Mouse (Mus musculus) MEL (cell line): ENCODE results near the gene Lexm. TPM values are rescaled to one million over a fixed set of nuclear protein-coding genes. Genes with fewer than 3 reads are reported as not detected.
A peak's percentile ranks its signal among the peaks of the same experiment; 100 is the strongest.

ENCODE experiments used
- DNase-seq: peaks from one replicate; pipeline ENCODE4 v3.0.0; 2011; ENCODE audit warnings: low read depth, low spot score
- H3K27ac ChIP-seq: 2 replicates; pipeline ENCODE4 v1.5.1; 2012; ENCODE audit warnings: low read depth, mild to moderate bottlenecking, control low read depth, low read length, moderate library complexity; ENCODE audit not compliant: control insufficient read depth
- H3K27me3 ChIP-seq, 2 experiments: fragments of 150-350 bp in 1 of 2; sonication (generic) in 1 of 2; 2 replicates each; pipeline ENCODE4 v1.6.1; 2012; ENCODE audit warnings: low read length in 2 of 2, mild to moderate bottlenecking in 2 of 2, improper control_type of control experiment in 1 of 2, moderate library complexity in 1 of 2; ENCODE audit not compliant: insufficient read depth in 2 of 2, control insufficient read depth in 1 of 2
- H3K36me3 ChIP-seq, 2 experiments: 2 replicates each; pipeline ENCODE4 v1.6.1; 2012 to 2014; ENCODE audit warnings: low read length in 2 of 2, improper control_type of control experiment in 1 of 2, inconsistent platforms in 1 of 2, mild to moderate bottlenecking in 1 of 2; ENCODE audit not compliant: insufficient read depth in 2 of 2, control insufficient read depth in 1 of 2
- H3K4me1 ChIP-seq, 2 experiments: fragments of 150-350 bp in 1 of 2; sonication (generic) in 1 of 2; 2 replicates each; pipeline ENCODE4 v1.6.1; 2012; ENCODE audit warnings: low read length in 2 of 2, improper control_type of control experiment in 1 of 2, mild to moderate bottlenecking in 1 of 2; ENCODE audit not compliant: insufficient read depth in 2 of 2, control insufficient read depth in 1 of 2
- H3K4me3 ChIP-seq, 2 experiments: fragments of 150-350 bp in 1 of 2; sonication (generic) in 1 of 2; 2 replicates each; pipeline ENCODE4 v1.5.1; 2012; ENCODE audit warnings: low read depth in 2 of 2, low read length in 2 of 2, mild to moderate bottlenecking in 2 of 2, moderate library complexity in 2 of 2, control low read depth in 1 of 2, improper control_type of control experiment in 1 of 2; ENCODE audit not compliant: control insufficient read depth in 1 of 2, insufficient read depth in 1 of 2
- H3K79me2 ChIP-seq: 2 replicates; pipeline ENCODE4 v1.6.1; 2012; ENCODE audit warnings: mild to moderate bottlenecking, low read length, moderate library complexity; ENCODE audit not compliant: control insufficient read depth, poor library complexity, insufficient read depth
- H3K9ac ChIP-seq: 2 replicates; pipeline ENCODE4 v1.6.1; 2012; ENCODE audit warnings: low read depth, mild to moderate bottlenecking, control low read depth, low read length, moderate library complexity; ENCODE audit not compliant: control insufficient read depth, poor library complexity, severe bottlenecking
- H3K9me3 ChIP-seq: fragments of 150-350 bp; sonication (generic); replicated peaks from 2 replicates; pipeline ENCODE4 v1.6.1; 2012; ENCODE audit warnings: mild to moderate bottlenecking, low read length, improper control_type of control experiment, moderate library complexity; ENCODE audit not compliant: insufficient read depth
- CHD1 ChIP-seq: IDR thresholded peaks from 2 replicates; pipeline ENCODE4 v1.6.1; 2012; ENCODE audit warnings: low read depth, mild to moderate bottlenecking, inconsistent platforms, low read length, improper control_type of control experiment
- EP300 ChIP-seq, 2 experiments: IDR thresholded peaks; 2 replicates each; pipeline ENCODE4 v1.6.1; 2011; ENCODE audit warnings: improper control_type of control experiment in 2 of 2, low read length in 2 of 2, low read depth in 1 of 2, mild to moderate bottlenecking in 1 of 2
- HCFC1 ChIP-seq: IDR thresholded peaks from 2 replicates; pipeline ENCODE4 v1.6.1; 2012; ENCODE audit warnings: low read depth, mild to moderate bottlenecking, inconsistent platforms, low read length, improper control_type of control experiment, moderate library complexity
- KAT2A ChIP-seq: conservative IDR thresholded peaks from 2 replicates; pipeline ENCODE4 v1.6.1; 2012; ENCODE audit warnings: low read depth, low read length, improper control_type of control experiment, inconsistent platforms
- MAX ChIP-seq: IDR thresholded peaks from 2 replicates; pipeline ENCODE4 v1.6.1; 2011; ENCODE audit warnings: low read length, improper control_type of control experiment
- MEF2A ChIP-seq: IDR thresholded peaks from 2 replicates; pipeline ENCODE4 v1.6.1; 2014; ENCODE audit warnings: low read depth, mild to moderate bottlenecking, inconsistent platforms, low read length, improper control_type of control experiment; ENCODE audit not compliant: poor library complexity, insufficient replicate concordance, severe bottlenecking; ENCODE audit errors: extremely low read depth
- NRF1 ChIP-seq: IDR thresholded peaks from 2 replicates; pipeline ENCODE4 v1.6.1; 2014; ENCODE audit warnings: low read depth, mild to moderate bottlenecking, inconsistent platforms, low read length, improper control_type of control experiment, moderate library complexity; ENCODE audit not compliant: poor library complexity, insufficient read depth, severe bottlenecking
- POLR2AphosphoS5 ChIP-seq: IDR thresholded peaks from 2 replicates; pipeline ENCODE4 v1.6.1; 2012; ENCODE audit warnings: low read depth, borderline replicate concordance, mild to moderate bottlenecking, inconsistent platforms, low read length, moderate library complexity, mixed read lengths
- RCOR1 ChIP-seq: IDR thresholded peaks from 2 replicates; pipeline ENCODE4 v1.6.1; 2012; ENCODE audit warnings: low read depth, mild to moderate bottlenecking, inconsistent platforms, low read length, improper control_type of control experiment
- SMC3 ChIP-seq: IDR thresholded peaks from 2 replicates; pipeline ENCODE4 v1.6.1; 2011; ENCODE audit warnings: low read depth, low read length, improper control_type of control experiment
- TAL1 ChIP-seq: IDR thresholded peaks from 2 replicates; pipeline ENCODE4 v1.6.1; 2012; ENCODE audit warnings: mild to moderate bottlenecking, inconsistent platforms, low read length, moderate library complexity, mixed read lengths
- ZC3H11A ChIP-seq: IDR thresholded peaks from 2 replicates; pipeline ENCODE4 v1.6.1; 2012; ENCODE audit warnings: low read depth, mild to moderate bottlenecking, inconsistent platforms, low read length, improper control_type of control experiment
- ZNF384 ChIP-seq: IDR thresholded peaks from 2 replicates; pipeline ENCODE4 v1.6.1; 2012; ENCODE audit warnings: low read depth, mild to moderate bottlenecking, inconsistent platforms, low read length, improper control_type of control experiment
- polyA plus RNA-seq, 2 experiments: library from polyadenylated mRNA; stranded (reverse) in 1 of 2; unstranded in 1 of 2; fragments of >175 nt in 1 of 2; fragments of >200 nt in 1 of 2; gene quantifications; 2 replicates each; pipeline versions ENCODE4 v1.2.1 to v1.2.4; 2012; ENCODE audit warnings: low replicate concordance in 2 of 2, low read depth in 1 of 2; ENCODE audit not compliant: insufficient read length in 2 of 2, insufficient read depth in 1 of 2, missing spikeins in 1 of 2
- total RNA-seq: library from RNA; depleted of rRNA; stranded (reverse); fragments of 300-350 nt; gene quantifications from 2 replicates; pipeline ENCODE4 v1.2.3, GENCODE M21; 2012

Lexm gene
- total and polyA plus RNA-seq, 3 experiments: 6.1 to 17.5 TPM; not detected in 1

DNA sequence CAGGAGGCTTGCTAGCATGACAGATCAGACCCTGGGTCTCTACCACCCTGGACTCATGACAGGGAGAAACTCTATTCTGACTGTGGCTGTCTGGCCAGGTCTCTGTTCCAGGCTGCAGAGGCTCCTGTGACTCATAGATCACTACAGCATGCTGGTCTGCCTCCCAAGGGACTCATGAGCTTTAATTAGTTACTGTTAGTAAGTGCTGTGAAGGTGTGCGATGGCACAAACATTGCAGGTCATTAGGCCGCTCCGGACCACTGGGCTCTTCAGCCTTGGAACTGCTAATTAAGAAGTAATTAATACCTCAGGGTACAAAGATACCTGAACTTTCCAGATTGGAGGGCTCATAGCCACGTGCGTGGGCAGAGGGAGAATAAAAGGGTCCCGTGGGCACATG, 30.1 kb upstream of the Lexm start:
- DNase-seq: no peak
- Histone ChIP-seq H3K36me3 (peaks cover 0 to 8% of the 10 kb centered on the region in 2 experiments; a peak in 1 of 4 replicates), H3K9ac (no peak overlapping the region), H3K9me3 (no peaks in the 10 kb centered on the region), H3K4me3 (no peak overlapping the region), H3K27ac (no peak overlapping the region), H3K27me3 (0 out of 4 replicates have a peak, but pooled peaks cover 0 to 1% of the 10 kb centered on the region in 2 experiments), H3K79me2 (no peaks in the 10 kb centered on the region; the same call in none of the 2 replicates), H3K4me1 (peaks cover 4 to 10% of the 10 kb centered on the region in 2 experiments)
- TF ChIP-seq SMC3: no peak
- TF ChIP-seq ZNF384: no peak
- no peak for TF ChIP-seq ZC3H11A
- no peak for TF ChIP-seq MAX
- TF ChIP-seq EP300 (IDR thresholded peaks at IDR 0.05; ENCODE audit: low read depth in 1 of 2, low read length in 2 of 2): no peak
- no peak for TF ChIP-seq NRF1
- no peak for TF ChIP-seq MEF2A
- no peak for TF ChIP-seq KAT2A
- no peak for TF ChIP-seq TAL1

DNA sequence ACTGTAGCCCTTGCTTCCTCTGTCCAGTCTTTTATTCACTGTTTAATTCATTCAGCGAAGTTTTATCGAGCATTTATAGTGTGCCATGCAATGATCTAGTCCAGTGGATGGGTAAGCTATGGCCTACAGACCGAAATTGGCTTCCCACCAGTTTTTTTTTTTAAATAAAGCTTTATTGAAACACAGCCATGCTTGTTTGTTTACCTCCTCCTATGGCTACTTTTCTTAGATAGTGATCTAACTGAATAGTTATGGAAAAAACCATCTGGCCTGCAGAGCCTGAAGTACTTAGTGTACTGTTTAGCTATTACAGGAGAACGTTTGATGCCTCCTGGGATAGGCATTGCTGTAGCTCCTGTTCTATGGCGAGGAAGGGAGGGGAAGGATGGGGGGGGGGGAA, 28.8 kb upstream of the Lexm start:
- peak; percentile 95 for TF ChIP-seq ZNF384
- no peak for TF ChIP-seq RCOR1
- no peak for TF ChIP-seq SMC3
- no peak for TF ChIP-seq CHD1
- no peak for TF ChIP-seq POLR2AphosphoS5
- TF ChIP-seq HCFC1: 0 out of 2 replicates have a peak, but pooled peaks have one; percentile 22
- H3K9me3 ChIP-seq: no peaks in the 10 kb centered on the region
- no peak overlapping the region for H3K9ac ChIP-seq
- no peak for DNase-seq
- peaks cover 0 to 1% of the 10 kb centered on the region in 2 experiments; a peak in 1 of 4 replicates for H3K27me3 ChIP-seq
- H3K4me1 ChIP-seq: peaks cover 0 to 3% of the 10 kb centered on the region in 2 experiments; a peak in 2 of 4 replicates
- H3K36me3 ChIP-seq: peaks cover 0 to 4% of the 10 kb centered on the region in 2 experiments; a peak in 1 of 4 replicates
- H3K27ac ChIP-seq: no peak overlapping the region
- H3K79me2 ChIP-seq: no peaks in the 10 kb centered on the region
- no peak overlapping the region for H3K4me3 ChIP-seq

DNA sequence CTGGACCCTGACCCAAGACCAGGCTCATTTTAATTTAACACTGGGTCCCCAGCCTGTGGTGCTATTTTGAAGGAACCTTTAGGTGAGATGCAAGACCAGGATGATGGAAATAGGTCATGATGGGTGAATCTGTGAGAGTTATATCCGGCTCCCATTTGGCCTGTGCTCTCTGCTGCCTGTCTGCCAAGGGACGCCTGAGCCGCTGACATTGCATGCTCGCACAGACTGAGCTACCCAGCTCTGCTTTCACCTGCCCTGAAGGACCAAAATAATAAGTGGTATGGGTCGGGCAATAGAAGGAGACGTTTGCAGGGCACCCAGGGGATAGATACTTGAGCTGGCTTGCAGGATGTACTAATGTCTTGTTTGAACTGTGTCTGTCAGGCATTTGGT, 27.2 kb upstream of the Lexm start:
- Histone ChIP-seq H3K9me3 (no peaks in the 10 kb centered on the region), H3K79me2 (no peaks in the 10 kb centered on the region), H3K27me3 (peaks cover 0 to 1% of the 10 kb centered on the region in 2 experiments; a peak in 1 of 4 replicates), H3K36me3 (no peaks in the 10 kb centered on the region), H3K4me1 (no peaks in the 10 kb centered on the region; a peak in 1 of 4 replicates), H3K4me3 (no peak overlapping the region), H3K9ac (no peak overlapping the region), H3K27ac (no peak overlapping the region)
- DNase-seq: no peak
- no peak for TF ChIP-seq CHD1
